Mouse (Mus musculus) liver, embryonic 14.5 days (tissue): ENCODE measurements around the gene Hba-a1. TPM values are rescaled to one million over a fixed set of nuclear protein-coding genes. Genes with fewer than 3 reads are reported as not detected.
"Not testable (repeated sequence)": the region's sequence is repeated elsewhere in the genome, so short reads cannot be mapped to it uniquely, and the experiment has no call there.

Experiments used
- ATAC-seq: fragments of 200-750 bp; cut with Nextera tagmentation; 2 replicates; pipeline ENCODE4 v1.8.0; 2017; ENCODE audit warnings: moderate number of reproducible peaks, mild to moderate bottlenecking, moderate library complexity; ENCODE audit not compliant: insufficient read depth
- DNase-seq, 3 experiments: peaks; one replicate each; pipeline ENCODE4 v3.0.0-alpha.2; 2012 to 2013; ENCODE audit warnings: low read depth in 3 of 3, low spot score in 3 of 3
- H3K27ac ChIP-seq: fragments of 300-500 bp; sonication (generic); 2 replicates; pipeline ENCODE4 v1.5.1; 2014; ENCODE audit warnings: moderate library complexity, mild to moderate bottlenecking, control low read depth, inconsistent platforms
- H3K27me3 ChIP-seq: fragments of 300-500 bp; sonication (generic); 2 replicates; pipeline ENCODE4 v1.6.1; 2014; ENCODE audit warnings: mild to moderate bottlenecking, low read length, moderate library complexity; ENCODE audit not compliant: control insufficient read depth, insufficient read depth
- H3K36me3 ChIP-seq: fragments of 300-500 bp; sonication (generic); replicated peaks from 2 replicates; pipeline ENCODE4 v1.6.1; 2014; ENCODE audit warnings: low read depth; ENCODE audit not compliant: control insufficient read depth, insufficient read depth
- H3K4me1 ChIP-seq, 2 experiments: fragments of 200-500 bp in 1 of 2; fragments of 300-500 bp in 1 of 2; sonication (generic) in 1 of 2; replicated peaks; 2 replicates each; pipeline ENCODE4 v1.6.1; 2012 to 2014; ENCODE audit warnings: antibody characterized with exemption in 1 of 2, inconsistent platforms in 1 of 2, low read length in 1 of 2; ENCODE audit not compliant: control insufficient read depth in 2 of 2, insufficient read depth in 2 of 2
- H3K4me2 ChIP-seq: fragments of 300-500 bp; sonication (generic); 2 replicates; pipeline ENCODE4 v1.6.1; 2014; ENCODE audit warnings: low read depth, mild to moderate bottlenecking, control low read depth, moderate library complexity
- H3K4me3 ChIP-seq, 2 experiments: fragments of 200-500 bp in 1 of 2; fragments of 300-500 bp in 1 of 2; sonication (generic) in 1 of 2; 2 replicates each; pipeline ENCODE4 v1.5.1; 2012 to 2014; ENCODE audit warnings: low read depth in 2 of 2, low read length in 2 of 2, mild to moderate bottlenecking in 2 of 2, control low read depth in 1 of 2, inconsistent platforms in 1 of 2, moderate library complexity in 1 of 2; ENCODE audit not compliant: insufficient read depth in 1 of 2
- H3K9ac ChIP-seq: fragments of 300-500 bp; sonication (generic); replicated peaks from 2 replicates; pipeline ENCODE4 v1.6.1; 2014; ENCODE audit warnings: mild to moderate bottlenecking, control low read depth, moderate library complexity
- H3K9me3 ChIP-seq: fragments of 300-500 bp; sonication (generic); 2 replicates; pipeline ENCODE4 v1.6.1; 2016; ENCODE audit warnings: low read length, mixed read lengths; ENCODE audit not compliant: control insufficient read depth
- CTCF ChIP-seq: IDR thresholded peaks from 2 replicates; pipeline ENCODE4 v1.5.1; 2016; ENCODE audit warnings: antibody characterized with exemption, low read depth, control low read depth
- EP300 ChIP-seq: IDR thresholded peaks from 2 replicates; pipeline ENCODE4 v1.6.1; 2016; ENCODE audit warnings: antibody characterized with exemption, low read depth
- WGBS: fragments of 180-500 bp; shearing (Covaris S2); extraction: QIAGEN DNeasy Blood & Tissue Kit; methylation state at CpG from one replicate; pipeline ENCODE4 v1.1.7; 2014; ENCODE audit not compliant: insufficient replicate concordance; 5-methylcytosine and 5-hydroxymethylcytosine counted together
- polyA plus RNA-seq, 2 experiments: library from polyadenylated mRNA; depleted of rRNA in 1 of 2; stranded (reverse) in 1 of 2; unstranded in 1 of 2; fragments of >200 nt; fragmentation: Nextera tagmentation in 1 of 2; extraction: Ambion mirVana in 1 of 2; gene quantifications; 2 replicates each; pipeline versions ENCODE4 v1.2.1 to v1.2.3; 2012 to 2014

Hba-a1 gene
- 26,041 and 60,430 TPM in 2 replicates for polyA plus RNA-seq (2012; rRNA removed)
- 70,707 and 74,513 TPM in 2 replicates for polyA plus RNA-seq (2014; fragmentation: Nextera tagmentation; extraction: Ambion mirVana)

- not testable (repeated sequence) for H3K36me3 ChIP-seq, H3K9me3 ChIP-seq, H3K27me3 ChIP-seq, DNase-seq
- peak within 1 kb of the TSS; percentile 80 for H3K4me2 ChIP-seq
- 30% methylated on average over 1 of the region's 5 CpGs for WGBS
- H3K27ac ChIP-seq: peak within 1 kb of the TSS; percentile 97
- peak within 1 kb of the TSS; percentile 90 for H3K9ac ChIP-seq
- peak within 1 kb of the TSS; percentile 55 to 56 for H3K4me3 ChIP-seq
- H3K4me1 ChIP-seq: peaks cover 34 to 38% of the 10 kb centered on the region in 2 experiments
- peak; percentile 69 for ATAC-seq
Measured at GRCm38 (mm10) chr11:32283091-32283777, at the start of gene Hba-a1. Gene Hba-a1 (plus strand): TSS chr11:32283511.

- Histone ChIP-seq H3K9ac (no peak overlapping the region), H3K27me3 (no peaks in the 10 kb centered on the region), H3K4me2 (no peak overlapping the region), H3K4me1 (peaks cover 0 to 17% of the 10 kb centered on the region in 2 experiments; a peak in 3 of 4 replicates), H3K9me3 (no peaks in the 10 kb centered on the region), H3K36me3 (peaks cover 78% of the 10 kb centered on the region), H3K27ac (no peak overlapping the region), H3K4me3 (no peak overlapping the region)
- DNase-seq (no peak), ATAC-seq (no peak)
- TF ChIP-seq EP300 (no peak), CTCF (no peak)
- WGBS: 94% methylated on average over 3 of the region's 3 CpGs
Measured at GRCm38 (mm10) chr11:32233895-32234294, 49.4 kb upstream of the Hba-a1 start.

DNA sequence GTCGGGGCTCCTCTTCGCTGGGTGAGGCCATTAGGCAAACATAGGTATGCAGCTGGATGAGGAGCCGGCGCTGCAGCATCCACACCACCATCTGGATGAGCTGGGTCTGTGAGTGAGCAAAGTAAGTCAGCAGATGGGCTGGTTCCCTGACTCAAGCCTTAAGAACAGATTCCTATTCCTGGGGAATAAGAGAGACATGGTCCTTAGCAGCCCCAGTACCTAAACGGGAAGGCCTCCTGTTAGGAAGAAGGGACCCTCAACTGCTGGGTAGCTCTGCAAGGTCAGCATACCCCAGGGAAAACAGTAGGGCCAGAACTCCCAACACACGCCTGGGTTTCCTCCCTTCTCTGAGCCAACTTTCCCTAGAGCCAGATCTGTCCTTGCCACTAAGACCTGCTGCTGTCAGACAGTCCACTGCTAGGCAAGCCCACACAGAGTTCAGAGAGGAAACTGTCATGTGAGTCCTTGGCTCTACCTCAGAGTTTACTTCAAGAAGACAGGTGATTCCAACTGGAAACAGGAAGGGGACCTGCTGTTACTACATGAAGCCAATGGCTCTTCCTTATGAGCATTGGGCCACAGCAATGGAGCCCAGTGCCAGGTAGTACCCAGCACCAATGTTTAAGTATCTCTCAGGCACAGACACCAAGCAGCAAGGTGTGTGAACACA lies 48.4 kb upstream of the Hba-a1 start:
- Histone ChIP-seq H3K4me2 (no peak overlapping the region), H3K36me3 (peaks cover 86% of the 10 kb centered on the region), H3K27me3 (no peaks in the 10 kb centered on the region), H3K4me1 (peaks cover 0 to 17% of the 10 kb centered on the region in 2 experiments; a peak in 3 of 4 replicates), H3K9me3 (no peaks in the 10 kb centered on the region), H3K9ac (no peak overlapping the region), H3K27ac (peak overlapping the region; percentile 25), H3K4me3 (no peak overlapping the region)
- TF ChIP-seq EP300 (no peak), CTCF (no peak)
- ATAC-seq (no peak), DNase-seq (no peak)
- 93% methylated on average over 6 of the region's 6 CpGs for WGBS

DNA sequence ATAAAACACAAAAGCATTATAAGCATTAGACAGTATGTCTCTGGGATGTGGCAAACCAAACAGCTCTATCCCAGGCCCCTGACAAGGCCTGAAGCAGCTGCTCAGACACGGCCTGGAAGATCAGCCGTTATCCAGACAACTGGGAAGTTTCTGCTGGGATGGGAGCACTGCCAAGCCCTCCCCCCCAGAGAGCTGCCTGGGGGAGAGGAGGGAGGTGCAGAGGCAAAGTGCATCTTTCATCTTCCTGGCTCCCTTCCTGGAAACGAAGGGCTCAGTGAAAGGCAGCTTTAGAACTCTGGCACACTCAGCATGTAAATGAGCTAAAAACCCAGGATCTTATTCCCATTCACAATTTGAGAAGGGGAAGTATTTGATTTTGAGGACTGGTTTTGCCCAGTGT lies 47.7 kb upstream of the Hba-a1 start:
- no peak overlapping the region for H3K9ac ChIP-seq
- peaks cover 0 to 18% of the 10 kb centered on the region in 2 experiments; a peak in 3 of 4 replicates for H3K4me1 ChIP-seq
- H3K4me2 ChIP-seq: no peak overlapping the region
- 80% methylated on average over 3 of the region's 3 CpGs for WGBS
- no peaks in the 10 kb centered on the region for H3K27me3 ChIP-seq
- H3K9me3 ChIP-seq: no peaks in the 10 kb centered on the region
- no peak for DNase-seq
- TF ChIP-seq EP300: no peak
- no peak overlapping the region; the same call in 1 of the 2 replicates for H3K27ac ChIP-seq
- no peak overlapping the region for H3K4me3 ChIP-seq
- ATAC-seq: no peak
- peaks cover 85% of the 10 kb centered on the region for H3K36me3 ChIP-seq

GRCm38 (mm10) chr11:32236132-32236531 lies 47.2 kb upstream of the Hba-a1 start:
- Histone ChIP-seq H3K4me2 (no peak overlapping the region), H3K9ac (no peak overlapping the region), H3K27ac (no peak overlapping the region), H3K27me3 (no peaks in the 10 kb centered on the region), H3K9me3 (no peaks in the 10 kb centered on the region), H3K4me3 (no peak overlapping the region), H3K4me1 (peaks cover 3 to 23% of the 10 kb centered on the region in 2 experiments), H3K36me3 (peaks cover 85% of the 10 kb centered on the region)
- TF ChIP-seq EP300: no peak
- TF ChIP-seq CTCF: no peak
- DNase-seq (no peak), ATAC-seq (no peak)
- WGBS: 85% methylated on average over 2 of the region's 2 CpGs
